In the genomic region with DNA sequence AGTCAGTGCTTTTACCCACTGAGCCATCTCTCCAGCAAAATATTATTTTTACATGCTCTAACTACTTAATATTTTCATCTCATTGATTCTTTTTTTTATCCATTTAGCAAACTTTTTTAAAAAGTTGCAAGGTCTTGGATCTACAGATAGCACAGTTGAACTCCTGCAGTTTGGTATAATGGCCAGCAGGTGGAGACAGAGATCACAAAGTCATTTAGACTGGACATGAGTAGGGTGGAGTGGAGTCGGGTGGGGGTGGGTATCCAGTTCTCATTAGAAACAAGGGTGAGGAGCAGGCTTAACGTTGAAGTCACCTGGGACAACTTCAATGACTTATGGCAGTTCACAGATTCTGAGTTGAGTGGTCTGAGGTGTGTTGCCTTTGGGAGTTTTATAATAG, we compare ENCODE assay signal across 9 mouse cellular contexts. TPM values are rescaled to one million over a fixed set of nuclear protein-coding genes. Genes with fewer than 3 reads are reported as not detected.
DNase-seq lines count a peak whose midpoint lies in the region; ATAC-seq and TF ChIP-seq lines count a peak whose summit lies in the region.
"Had no signal": no experiment of that assay in that cellular context is flagged by ENCODE, and none has a peak within 500 bp of the region (broad histone marks: within the 10 kb centered on the region; RNA-seq: fewer than 3 reads in every experiment).

No protein-coding gene starts in this region.

- no peak overlapping the region for H3K4me3 ChIP-seq in forebrain, embryonic 14.5 days (ENCODE audit: low read depth, low read length)
- no peak overlapping the region for H3K4me3 ChIP-seq in kidney, adult 2 months (ENCODE audit: insufficient read depth, low read depth, low read length)
- H3K4me3 ChIP-seq in limb, embryonic 13.5 days: no peak overlapping the region
- H3K4me3 ChIP-seq: liver, embryonic 15.5 days had no signal

- no peak overlapping the region for H3K9ac ChIP-seq in forebrain, embryonic 14.5 days (ENCODE audit: low read length)
- H3K9ac ChIP-seq in limb, embryonic 13.5 days: no peak overlapping the region
- H3K9ac ChIP-seq: liver, embryonic 15.5 days had no signal

- DNase-seq in adrenal gland, adult (ENCODE audit: inconsistent age in 2 of 2, low spot score in 1 of 2): peak; percentile 31 to 81
- DNase-seq in adrenal gland, adult 8-10 months: no peak
- DNase-seq in A20 (ENCODE audit: low read depth, low spot score): peak; percentile 82
- DNase-seq in brain, embryonic 14.5 days (ENCODE audit: low read depth): peak; percentile 79
- peak; percentile 85 for DNase-seq in forebrain, embryonic 14.5 days (ENCODE audit: low spot score)
- peak; percentile 80 for DNase-seq in kidney, adult 2 months

- 14% methylated on average over 2 of the region's 2 CpGs for WGBS in forebrain, embryonic 14.5 days
- WGBS in kidney, adult 2 months: 3% methylated on average over 2 of the region's 2 CpGs
- 9% methylated on average over 2 of the region's 2 CpGs for WGBS in limb, embryonic 13.5 days

- no peaks in the 10 kb centered on the region for H3K27me3 ChIP-seq in forebrain, embryonic 14.5 days (replicated peaks; ENCODE audit: control insufficient read depth, insufficient read depth, low read length)
- no peaks in the 10 kb centered on the region for H3K27me3 ChIP-seq in kidney, adult 2 months (replicated peaks; ENCODE audit: control insufficient read depth, insufficient read depth, low read length)
- H3K27me3 ChIP-seq in limb, embryonic 13.5 days: no peaks in the 10 kb centered on the region
- H3K27me3 ChIP-seq: liver, embryonic 15.5 days had no signal

- H3K27ac ChIP-seq in forebrain, embryonic 14.5 days (ENCODE audit: low read depth, low read length): no peak overlapping the region
- H3K27ac ChIP-seq in kidney, adult 2 months (ENCODE audit: insufficient read depth, low read depth, low read length): no peak overlapping the region
- H3K27ac ChIP-seq in limb, embryonic 13.5 days: no peak overlapping the region
- H3K27ac ChIP-seq: liver, embryonic 15.5 days had no signal

- no peaks in the 10 kb centered on the region for H3K4me1 ChIP-seq in forebrain, embryonic 14.5 days (ENCODE audit: control insufficient read depth, insufficient read depth, low read length)
- peaks cover 14% of the 10 kb centered on the region; the same call in 1 of the 2 replicates for H3K4me1 ChIP-seq in kidney, adult 2 months (ENCODE audit: control insufficient read depth, insufficient read depth, low read length)
- 0 out of 2 replicates have a peak, but pooled peaks cover 3% of the 10 kb centered on the region for H3K4me1 ChIP-seq in limb, embryonic 13.5 days
- H3K4me1 ChIP-seq: liver, embryonic 15.5 days had no signal

- no peaks in the 10 kb centered on the region for H3K9me3 ChIP-seq in forebrain, embryonic 14.5 days (replicated peaks; ENCODE audit: control insufficient read depth, low read length)
- no peaks in the 10 kb centered on the region for H3K9me3 ChIP-seq in limb, embryonic 13.5 days
- H3K9me3 ChIP-seq: liver, embryonic 15.5 days had no signal

- H3K36me3 ChIP-seq in forebrain, embryonic 14.5 days (ENCODE audit: control insufficient read depth, insufficient read depth, low read length): peaks cover 36% of the 10 kb centered on the region
- H3K36me3 ChIP-seq in kidney, adult 2 months (ENCODE audit: control insufficient read depth, insufficient read depth, low read length): 0 out of 2 replicates have a peak, but pooled peaks cover 2% of the 10 kb centered on the region
- peaks cover 39% of the 10 kb centered on the region for H3K36me3 ChIP-seq in limb, embryonic 13.5 days

- no peak for ATAC-seq in forebrain, embryonic 14.5 days
- 0 out of 2 replicates have a peak, but pooled peaks have one; percentile 28 for ATAC-seq in limb, embryonic 13.5 days (ENCODE audit: low FRiP score, low read depth)
- ATAC-seq in neutrophil, adult 5-6 weeks (ENCODE audit: extremely low read depth, insufficient number of reproducible peaks, low FRiP score, poor library complexity, severe bottlenecking): peak; percentile 55; the same call in 1 of the 2 replicates

- TF ChIP-seq CTCF in brain, embryonic 14.5 days (IDR thresholded peaks at IDR 0.05; ENCODE audit: borderline replicate concordance, extremely low read depth, insufficient read depth, insufficient read length): peak; percentile 76; the same call in 1 of the 2 replicates
- TF ChIP-seq CTCF in kidney, adult 2 months (conservative IDR thresholded peaks at IDR 0.05; ENCODE audit: insufficient read depth, insufficient read length, low read depth, low read length): peak; percentile 68

- TF ChIP-seq POLR2A in brain, embryonic 14.5 days (IDR thresholded peaks at IDR 0.05; ENCODE audit: borderline replicate concordance, extremely low read depth, insufficient read depth, insufficient read length, poor library complexity, severe bottlenecking): no peak
- TF ChIP-seq POLR2A in kidney, adult 2 months (IDR thresholded peaks at IDR 0.05; ENCODE audit: low read depth, low read length): no peak

- H3K4me2 ChIP-seq in forebrain, embryonic 14.5 days (ENCODE audit: low read length): no peak overlapping the region
- no peak overlapping the region for H3K4me2 ChIP-seq in limb, embryonic 13.5 days (replicated peaks)
- H3K4me2 ChIP-seq: liver, embryonic 15.5 days had no signal

RNA-seq across cellular contexts. Expression of a gene that starts 31.9 kb away (rescaled TPM):
- total RNA-seq in adrenal gland, adult 8-10 months (2022): 10 to 100 TPM; 15.7 to 22.4 (median 18.8) TPM
- polyA plus RNA-seq in brain, embryonic 14.5 days (2012; rRNA removed): 35.9 and 40.5 TPM in 2 replicates
- 27.8 and 29.7 TPM in 2 replicates for polyA plus RNA-seq in forebrain, embryonic 14.5 days (2014; fragmentation: Nextera tagmentation; extraction: Ambion mirVana)
- polyA plus RNA-seq in kidney, adult 2 months (2012; rRNA removed): 10.9 and 12.0 TPM in 2 replicates
- polyA plus RNA-seq in limb, embryonic 13.5 days (2015; fragmentation: Nextera tagmentation; extraction: Ambion mirVana): 34.4 and 35.5 TPM in 2 replicates
- 39.9 and 41.6 TPM in 2 replicates for total RNA-seq in neutrophil, adult 5-6 weeks (2017)

RNA-seq across cellular contexts. Expression of a gene that starts 38.6 kb away (rescaled TPM):
- total RNA-seq in adrenal gland, adult 8-10 months (2022): 1 to 10 TPM in 2 of 4 experiments, not detected in 2; 1.3 to 2.2 TPM
- not detected in 2 replicates for polyA plus RNA-seq in brain, embryonic 14.5 days (2012; rRNA removed)
- not detected in 2 replicates for polyA plus RNA-seq in forebrain, embryonic 14.5 days (2014; fragmentation: Nextera tagmentation; extraction: Ambion mirVana)
- polyA plus RNA-seq in kidney, adult 2 months (2012; rRNA removed): 0.77 and 1.9 TPM in 2 replicates
- polyA plus RNA-seq in limb, embryonic 13.5 days (2015; fragmentation: Nextera tagmentation; extraction: Ambion mirVana): not detected in 2 replicates
- 177 and 234 TPM in 2 replicates for total RNA-seq in neutrophil, adult 5-6 weeks (2017)
